Mouse (Mus musculus): Measurements from ENCODE around the gene Ppard.
"Not testable (repeated sequence)": the region's sequence is repeated elsewhere in the genome, so short reads cannot be mapped to it uniquely, and the experiment has no call there.

The Ppard gene

DNA sequence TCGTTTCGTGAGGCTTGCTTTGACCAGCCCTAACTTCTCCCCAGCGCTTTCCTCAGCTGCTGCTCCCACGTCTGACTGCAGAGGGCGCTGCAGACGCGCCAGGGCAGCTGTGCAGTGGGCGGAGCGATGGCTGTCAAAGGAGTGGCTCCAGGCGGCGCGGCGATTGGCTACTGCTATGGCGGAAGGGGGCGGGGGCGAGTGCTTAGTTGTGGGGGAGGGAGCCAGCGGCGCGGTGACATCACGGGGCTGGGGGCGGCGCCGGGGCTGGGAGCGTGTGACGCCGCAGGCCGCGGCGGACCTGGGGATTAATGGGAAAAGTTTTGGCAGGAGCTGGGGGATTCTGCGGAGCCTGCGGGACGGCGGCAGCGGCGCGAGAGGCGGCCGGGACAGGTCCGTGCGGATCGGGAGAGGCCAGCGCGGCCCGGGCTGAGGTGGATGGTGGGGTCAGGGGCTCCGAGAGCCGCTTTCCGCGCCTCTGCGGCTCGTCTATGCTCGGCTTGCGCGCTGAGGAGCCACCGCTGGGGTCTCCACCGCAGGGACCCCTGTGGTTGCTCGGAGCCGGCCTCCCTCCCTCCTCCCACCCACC is at the start of gene Ppard:
Ppard (plus strand) TSS at position 226 of the 586 bp plus-strand sequence.
- DNase-seq (ENCODE audit: low spot score): peak; percentile 99

DNA sequence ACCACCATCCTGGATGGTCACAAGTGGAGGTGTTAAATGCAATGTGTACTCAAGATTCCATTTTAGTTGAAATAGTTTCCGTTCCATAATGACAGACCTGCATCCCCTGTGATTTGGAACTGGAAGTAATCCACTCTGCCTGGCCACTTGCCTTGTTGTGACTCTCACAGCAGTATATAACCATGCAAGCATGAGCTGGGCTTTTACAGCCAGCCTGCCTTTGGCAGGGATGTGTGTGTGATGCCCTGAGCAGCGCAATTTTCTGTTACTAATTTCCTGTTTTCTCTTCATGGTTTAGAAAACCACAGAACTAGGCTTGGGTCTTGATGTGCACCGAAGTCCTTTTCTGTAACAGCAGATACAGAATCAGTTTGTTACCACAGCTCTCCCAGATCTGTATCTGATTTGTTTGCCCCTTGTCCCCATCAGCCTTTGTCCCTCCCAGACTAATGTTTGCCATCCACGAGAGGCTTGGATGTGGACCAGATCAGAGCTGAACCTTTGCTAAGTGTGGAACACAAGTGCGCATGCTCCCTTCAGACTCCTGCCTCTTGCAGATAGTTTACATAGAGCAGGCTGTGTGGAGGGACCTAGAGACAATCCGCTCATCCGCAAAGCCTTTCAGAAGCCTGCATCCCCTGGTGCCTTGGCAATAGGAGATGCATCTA is 47.4 kb upstream of the Ppard start:
- DNase-seq (ENCODE audit: low spot score): no peak

DNA sequence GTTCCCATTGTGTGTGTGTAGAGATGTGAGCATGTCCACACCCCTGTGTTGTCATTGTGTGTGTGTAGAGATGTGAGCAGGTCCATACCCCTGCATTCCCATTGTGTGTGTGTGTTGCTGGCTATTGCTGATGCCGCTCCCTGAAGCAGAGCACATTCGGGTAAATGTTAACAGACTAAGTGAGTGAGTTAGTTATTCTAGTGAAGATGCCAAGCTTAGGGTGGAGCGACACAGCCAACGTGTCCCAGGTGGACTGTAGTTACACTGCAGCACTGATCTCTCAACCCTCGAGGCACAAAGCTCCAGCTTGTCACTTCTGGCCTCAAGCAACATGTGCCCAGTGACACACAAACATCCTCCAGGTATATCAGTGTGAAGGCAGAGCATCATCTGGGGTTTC is 44.2 kb upstream of the Ppard start:
- no peak for DNase-seq (ENCODE audit: low spot score)

- DNase-seq (ENCODE audit: low spot score): no peak
Observed at GRCm38 (mm10) chr17:28192754-28193153, 39.7 kb upstream of the Ppard start.

- DNase-seq (ENCODE audit: low spot score): no peak
Observed at GRCm38 (mm10) chr17:28193559-28193958, 38.9 kb upstream of the Ppard start.

- DNase-seq (ENCODE audit: low spot score): no peak
Observed at GRCm38 (mm10) chr17:28195033-28195432, 37.5 kb upstream of the Ppard start.

- no peak for DNase-seq (ENCODE audit: low spot score)
Observed at GRCm38 (mm10) chr17:28197646-28198045, 34.9 kb upstream of the Ppard start.

DNA sequence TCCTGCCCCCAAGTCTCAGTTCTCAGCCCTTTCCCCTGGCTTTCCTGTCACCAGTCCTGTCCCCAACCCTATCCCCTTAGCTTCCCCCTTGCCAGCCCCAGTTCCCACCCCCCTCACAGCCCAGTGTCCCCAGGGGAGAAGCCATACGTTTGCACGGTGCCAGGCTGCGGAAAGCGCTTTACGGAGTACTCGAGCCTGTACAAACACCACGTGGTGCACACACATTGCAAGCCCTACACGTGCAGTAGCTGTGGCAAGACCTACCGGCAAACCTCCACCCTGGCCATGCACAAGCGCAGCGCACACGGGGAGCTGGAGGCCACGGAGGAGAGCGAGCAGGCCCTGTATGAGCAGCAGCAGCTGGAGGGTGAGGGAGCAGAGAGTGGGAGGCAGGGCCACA is 30.5 kb upstream of the Ppard start:
- DNase-seq (ENCODE audit: low spot score): no peak

GRCm38 (mm10) chr17:28204052-28204720 is 28.3 kb upstream of the Ppard start:
- peak; percentile 75 for DNase-seq (ENCODE audit: low spot score)

DNA sequence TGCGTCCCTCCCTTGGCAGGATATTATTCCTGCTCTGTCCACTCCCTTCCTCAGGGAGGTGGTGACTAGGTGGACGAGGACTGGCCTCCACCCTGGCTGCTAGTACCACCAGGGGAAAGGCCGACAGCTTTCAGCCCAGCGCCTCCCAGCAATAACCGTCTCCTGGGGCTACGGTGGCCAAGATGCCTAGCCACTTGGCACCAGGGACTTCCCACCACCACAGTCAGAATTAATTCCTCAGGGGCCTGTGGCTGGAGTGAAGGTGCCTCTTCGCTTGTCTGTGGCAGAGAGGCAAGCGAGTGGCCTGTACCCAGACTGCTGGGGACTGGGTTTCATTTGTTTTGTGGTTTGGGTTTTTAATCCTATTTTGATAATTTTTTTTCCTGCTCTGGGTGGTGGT is 27.1 kb upstream of the Ppard start:
- no peak for DNase-seq (ENCODE audit: low spot score)

- no peak for DNase-seq (ENCODE audit: low spot score)
Observed at GRCm38 (mm10) chr17:28207092-28207491, 25.4 kb upstream of the Ppard start.

- DNase-seq (ENCODE audit: low spot score): peak; percentile 63
Observed at GRCm38 (mm10) chr17:28207591-28208313, 24.7 kb upstream of the Ppard start, which contains the start of gene Def6. Gene Def6 (plus strand): TSS chr17:28207778.

GRCm38 (mm10) chr17:28208314-28208612 is 24.2 kb upstream of the Ppard start:
- DNase-seq (ENCODE audit: low spot score): no peak

- no peak for DNase-seq (ENCODE audit: low spot score)
Observed at GRCm38 (mm10) chr17:28209457-28210110, 22.9 kb upstream of the Ppard start.

DNA sequence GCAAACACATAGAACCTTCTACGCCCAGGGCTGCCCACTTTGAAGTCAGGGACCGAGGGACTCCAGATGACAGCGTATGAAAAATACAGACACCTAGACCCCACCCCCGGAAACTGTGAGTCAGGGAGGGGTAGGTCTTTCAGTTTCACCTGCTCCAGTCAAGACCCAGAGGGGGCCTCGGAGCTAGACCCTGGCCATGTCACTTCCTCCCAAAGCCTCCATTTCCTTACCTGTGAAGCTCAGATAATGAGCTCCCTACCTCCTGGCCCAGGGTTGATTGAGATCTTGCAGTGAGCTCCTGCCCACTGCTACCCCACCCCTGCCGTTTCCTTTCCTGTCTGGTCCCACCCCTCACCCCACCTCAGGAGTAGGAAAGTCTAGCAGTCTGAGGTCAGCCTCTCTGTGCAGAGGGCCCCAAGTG is 20.6 kb upstream of the Ppard start:
- no peak for DNase-seq (ENCODE audit: low spot score)

DNA sequence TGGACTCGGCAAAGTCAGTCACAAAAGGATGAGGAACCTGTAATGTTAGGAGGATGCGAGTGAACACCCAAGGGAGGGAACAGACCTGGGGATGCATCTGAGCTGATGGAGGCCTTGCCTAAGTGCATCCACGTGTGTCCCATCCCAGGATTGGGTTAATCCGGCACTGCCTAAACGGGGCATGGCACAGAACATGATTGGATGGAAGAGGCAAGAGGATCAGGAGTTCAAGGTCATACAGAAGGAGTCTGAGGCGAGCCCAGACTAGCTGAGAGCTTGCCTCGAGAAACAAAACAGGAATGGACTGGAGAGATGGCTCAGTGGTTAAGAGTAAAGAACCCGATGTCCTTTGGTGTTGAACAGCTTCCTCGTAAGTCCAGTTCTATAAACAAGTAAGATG is 20.1 kb upstream of the Ppard start:
- DNase-seq (ENCODE audit: low spot score): no peak

DNA sequence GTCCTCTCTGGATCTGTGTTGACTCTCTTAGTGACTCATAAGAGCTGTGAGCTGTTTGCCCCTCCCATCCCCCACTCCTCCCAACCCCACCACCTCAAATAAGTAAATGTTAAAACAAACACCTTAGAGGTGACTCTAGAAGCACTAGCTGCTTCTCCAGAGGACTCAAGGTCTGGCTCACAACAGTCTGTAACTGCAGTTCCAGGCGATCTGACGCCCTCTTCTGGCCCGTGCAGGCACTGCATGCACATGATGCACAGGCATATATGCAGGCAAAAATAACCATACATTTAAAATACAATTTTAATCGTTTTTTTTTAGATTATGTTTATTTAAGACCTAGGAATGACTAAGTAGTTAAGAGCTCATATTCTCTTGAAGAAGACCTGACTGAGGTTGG is 19.3 kb upstream of the Ppard start:
- no peak for DNase-seq (ENCODE audit: low spot score)

- DNase-seq (ENCODE audit: low spot score): no peak
Observed at GRCm38 (mm10) chr17:28216791-28217190, 15.7 kb upstream of the Ppard start.

GRCm38 (mm10) chr17:28217721-28218649 is 14.5 kb upstream of the Ppard start:
- no peak for DNase-seq (ENCODE audit: low spot score)

DNA sequence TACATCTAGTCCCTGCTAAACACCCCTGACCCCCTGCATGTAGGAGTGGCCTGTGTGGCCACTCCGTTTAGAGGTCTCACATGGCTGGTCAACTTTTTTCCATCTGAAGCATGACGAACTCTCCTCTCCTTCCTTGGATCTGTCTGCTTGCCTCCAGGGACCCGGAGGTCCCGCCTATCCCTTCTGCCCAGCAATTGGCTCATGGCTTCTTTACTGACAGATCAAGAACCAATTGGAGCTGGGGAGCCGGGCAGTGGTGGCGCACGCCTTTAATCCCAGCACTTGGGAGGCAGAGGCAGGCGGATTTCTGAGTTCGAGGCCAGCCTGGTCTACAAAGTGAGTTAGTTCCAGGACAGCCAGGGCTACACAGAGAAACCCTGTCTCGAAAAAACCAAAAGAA is 10.0 kb upstream of the Ppard start:
- not testable (repeated sequence) for DNase-seq (ENCODE audit: low spot score)

Measured in retina, embryonic 14.5 days (tissue).